In genomic region chr11:107559874-107560273, GRCm38 (mm10) we compare ENCODE assay signal across 21 mouse cellular contexts. TPM values are rescaled to one million over a fixed set of nuclear protein-coding genes. Genes with fewer than 3 reads are reported as not detected.
DNase-seq lines count a peak whose midpoint lies in the region; ATAC-seq and TF ChIP-seq lines count a peak whose summit lies in the region.
"Had no signal": no experiment of that assay in that cellular context is flagged by ENCODE, and none has a peak within 500 bp of the region (broad histone marks: within the 10 kb centered on the region; RNA-seq: fewer than 3 reads in every experiment).

No protein-coding gene starts in this region.

- H3K4me2 ChIP-seq in liver, embryonic 16.5 days (ENCODE audit: low read depth, low read length), result no peak overlapping the region
- no peak overlapping the region for H3K4me2 ChIP-seq in liver, embryonic 11.5 days
- no peak overlapping the region for H3K4me2 ChIP-seq in liver, postnatal 0 days (ENCODE audit: low read depth, low read length)
- no peak overlapping the region for H3K4me2 ChIP-seq in liver, embryonic 12.5 days

- no peak overlapping the region for H3K27ac ChIP-seq in liver, adult 2 months (replicated peaks; ENCODE audit: insufficient read depth, low read depth, low read length)
- H3K27ac ChIP-seq in liver, embryonic 16.5 days (ENCODE audit: low read length), result no peak overlapping the region
- H3K27ac ChIP-seq in liver, embryonic 11.5 days (ENCODE audit: low read depth, low read length), result no peak overlapping the region
- H3K27ac ChIP-seq in liver, postnatal 0 days (ENCODE audit: low read depth), result peak overlapping the region; percentile 35; the same call in 1 of the 2 replicates
- H3K27ac ChIP-seq in liver, embryonic 12.5 days, result no peak overlapping the region

- no peak overlapping the region for H3K4me3 ChIP-seq in liver, adult 2 months (ENCODE audit: insufficient read depth, low read depth, low read length)
- no peak overlapping the region for H3K4me3 ChIP-seq in liver, embryonic 16.5 days (ENCODE audit: low read depth, low read length)
- H3K4me3 ChIP-seq in liver, embryonic 11.5 days (ENCODE audit: low read depth, low read length), result no peak overlapping the region
- H3K4me3 ChIP-seq in liver, postnatal 0 days (ENCODE audit: low read depth, low read length), result no peak overlapping the region
- H3K4me3 ChIP-seq in liver, embryonic 12.5 days, result no peak overlapping the region

- H3K9ac ChIP-seq in liver, adult 2 months (ENCODE audit: low read depth, low read length), result no peak overlapping the region
- no peak overlapping the region for H3K9ac ChIP-seq in liver, embryonic 16.5 days (ENCODE audit: low read depth, low read length)
- no peak overlapping the region for H3K9ac ChIP-seq in liver, embryonic 11.5 days (ENCODE audit: low read depth, low read length)
- no peak overlapping the region for H3K9ac ChIP-seq in liver, postnatal 0 days (replicated peaks)
- no peak overlapping the region for H3K9ac ChIP-seq in liver, embryonic 12.5 days

- no peak for TF ChIP-seq CTCF in liver, adult 2 months (IDR thresholded peaks at IDR 0.05; ENCODE audit: low read depth, low read length)
- no peak for TF ChIP-seq CTCF in liver, postnatal 0 days (IDR thresholded peaks at IDR 0.05; ENCODE audit: low read depth)

- peak; percentile 83 for DNase-seq in liver, adult 2 months (ENCODE audit: extremely low read depth, low read depth, low spot score)
- DNase-seq in liver, result no peak
- no peak for DNase-seq in liver, embryonic 11.5 days (ENCODE audit: low spot score)
- DNase-seq in liver, postnatal 0 days, result no peak
- DNase-seq: adrenal gland, adult 2 months; adrenal gland, adult 8-10 months; adrenal gland, postnatal 10 days; adrenal gland, postnatal 14 days; adrenal gland, postnatal 25 days; adrenal gland, postnatal 36 days; B cell, adult 2 months; cerebellum, adult 11 months; cerebellum, adult 11-12 months; cerebellum, adult 18-20 months had no signal

- H3K27me3 ChIP-seq in liver, adult 2 months (ENCODE audit: control insufficient read depth, insufficient read depth, low read length), result no peaks in the 10 kb centered on the region
- H3K27me3 ChIP-seq in liver, embryonic 16.5 days (ENCODE audit: control insufficient read depth, insufficient read depth, low read depth, low read length), result no peaks in the 10 kb centered on the region
- no peaks in the 10 kb centered on the region for H3K27me3 ChIP-seq in liver, embryonic 11.5 days (replicated peaks; ENCODE audit: control insufficient read depth, insufficient read depth, low read length)
- H3K27me3 ChIP-seq in liver, postnatal 0 days (ENCODE audit: insufficient read depth, low read length), result no peaks in the 10 kb centered on the region
- H3K27me3 ChIP-seq in liver, embryonic 12.5 days (replicated peaks), result no peaks in the 10 kb centered on the region
- H3K27me3 ChIP-seq: CH12.LX, Patski had no signal

- TF ChIP-seq EP300 in liver, postnatal 0 days (IDR thresholded peaks at IDR 0.05; ENCODE audit: low read depth), result no peak

- peak; percentile 5; the same call in 1 of the 2 replicates for ATAC-seq in liver, embryonic 16.5 days (ENCODE audit: low read depth)
- ATAC-seq in liver, embryonic 11.5 days (replicated peaks; ENCODE audit: low FRiP score), result no peak
- ATAC-seq in liver, postnatal 0 days, result peak; percentile 88
- no peak for ATAC-seq in liver, embryonic 12.5 days
- ATAC-seq: activated CD4-positive, CD25-positive, alpha-beta regulatory T cell, adult 4 months; CD4-positive, CD25-positive, alpha-beta regulatory T cell, adult 4 months; Patski had no signal

- WGBS in liver, adult 2 months, result 39% methylated on average over 5 of the region's 5 CpGs
- 82% methylated on average over 5 of the region's 5 CpGs for WGBS in liver, embryonic 16.5 days (ENCODE audit: insufficient replicate concordance)
- 95% methylated on average over 5 of the region's 5 CpGs for WGBS in liver, embryonic 11.5 days
- WGBS in liver, postnatal 0 days (ENCODE audit: insufficient replicate concordance), result 85% methylated on average over 5 of the region's 5 CpGs
- 90% methylated on average over 5 of the region's 5 CpGs for WGBS in liver, embryonic 12.5 days (ENCODE audit: insufficient replicate concordance)

- H3K79me2 ChIP-seq in liver, adult 2 months (ENCODE audit: control insufficient read depth, insufficient read depth, low read length), result peaks cover 14% of the 10 kb centered on the region

- H3K4me1 ChIP-seq in liver, adult 2 months (ENCODE audit: control insufficient read depth, insufficient read depth, low read length), result peaks cover 2% of the 10 kb centered on the region
- no peaks in the 10 kb centered on the region for H3K4me1 ChIP-seq in liver, embryonic 16.5 days (ENCODE audit: control insufficient read depth, low read depth, low read length)
- H3K4me1 ChIP-seq in liver, embryonic 11.5 days (replicated peaks; ENCODE audit: control insufficient read depth, insufficient read depth, low read length), result no peaks in the 10 kb centered on the region
- H3K4me1 ChIP-seq in liver, postnatal 0 days (ENCODE audit: insufficient read depth), result no peaks in the 10 kb centered on the region
- H3K4me1 ChIP-seq in liver, embryonic 12.5 days, result no peaks in the 10 kb centered on the region

- TF ChIP-seq POLR2A in liver, adult 2 months (IDR thresholded peaks at IDR 0.05; ENCODE audit: extremely low read depth, insufficient read depth, low read length), result no peak

- H3K9me3 ChIP-seq in liver, embryonic 16.5 days (replicated peaks; ENCODE audit: control insufficient read depth, low read length), result no peaks in the 10 kb centered on the region
- no peaks in the 10 kb centered on the region for H3K9me3 ChIP-seq in liver, embryonic 11.5 days (ENCODE audit: control insufficient read depth, low read length)
- no peaks in the 10 kb centered on the region for H3K9me3 ChIP-seq in liver, postnatal 0 days (ENCODE audit: low read length)
- H3K9me3 ChIP-seq in liver, embryonic 12.5 days (replicated peaks), result no peaks in the 10 kb centered on the region
- H3K9me3 ChIP-seq: G1E had no signal

- 0 out of 2 replicates have a peak, but pooled peaks cover 2% of the 10 kb centered on the region for H3K36me3 ChIP-seq in liver, adult 2 months (ENCODE audit: control insufficient read depth, insufficient read depth, low read length)
- 0 out of 2 replicates have a peak, but pooled peaks cover 5% of the 10 kb centered on the region for H3K36me3 ChIP-seq in liver, embryonic 16.5 days (ENCODE audit: control insufficient read depth, insufficient read depth)
- H3K36me3 ChIP-seq in liver, embryonic 11.5 days (ENCODE audit: control insufficient read depth, insufficient read depth, low read length), result peaks cover 14% of the 10 kb centered on the region
- peaks cover under 1% of the 10 kb centered on the region for H3K36me3 ChIP-seq in liver, postnatal 0 days (replicated peaks; ENCODE audit: insufficient read depth, low read length)
- peaks cover 68% of the 10 kb centered on the region for H3K36me3 ChIP-seq in liver, embryonic 12.5 days

RNA-seq across cellular contexts. Expression of gene Helz, which starts 12.1 kb away (rescaled TPM):
- 6.4 and 7.8 TPM in 2 replicates for total RNA-seq in liver, adult 2 months (2014; rRNA removed)
- 5.3 and 6.5 TPM in 2 replicates for polyA plus RNA-seq in liver, adult 2 months (2012; rRNA removed)
- polyA plus RNA-seq in liver, embryonic 16.5 days (2015; fragmentation: Nextera tagmentation; extraction: Ambion mirVana), result 5.8 and 7.1 TPM in 2 replicates
- polyA plus RNA-seq in liver, embryonic 11.5 days (2014; fragmentation: Nextera tagmentation; extraction: Ambion mirVana), result 19.9 TPM in 2 replicates
- polyA plus RNA-seq in liver, postnatal 0 days (2015; fragmentation: Nextera tagmentation; extraction: Ambion mirVana), result 3.1 and 3.3 TPM in 2 replicates
- polyA plus RNA-seq in liver, embryonic 12.5 days (2016; fragmentation: Nextera tagmentation; extraction: Ambion mirVana), result 10.6 and 12.3 TPM in 2 replicates

Comparison
In these comparisons a context has a peak if more than half of its experiments do, and no peak if none do; other contexts are left out.
1. ATAC-seq: peak in liver, embryonic 16.5 days (single experiment) and liver, postnatal 0 days (single experiment); none in liver, embryonic 11.5 days (single experiment) and liver, embryonic 12.5 days (single experiment).